Mouse (Mus musculus) liver, postnatal 0 days (tissue): ENCODE data around the gene Bcl2l13.

Experiments used
- CTCF ChIP-seq: sonication (generic); IDR thresholded peaks from 2 replicates; pipeline ENCODE4 v1.5.1; 2016; ENCODE audit warnings: antibody characterized with exemption, low read depth
- EP300 ChIP-seq: IDR thresholded peaks from 2 replicates; pipeline ENCODE4 v1.6.1; 2016; ENCODE audit warnings: antibody characterized with exemption, low read depth, mild to moderate bottlenecking

DNA sequence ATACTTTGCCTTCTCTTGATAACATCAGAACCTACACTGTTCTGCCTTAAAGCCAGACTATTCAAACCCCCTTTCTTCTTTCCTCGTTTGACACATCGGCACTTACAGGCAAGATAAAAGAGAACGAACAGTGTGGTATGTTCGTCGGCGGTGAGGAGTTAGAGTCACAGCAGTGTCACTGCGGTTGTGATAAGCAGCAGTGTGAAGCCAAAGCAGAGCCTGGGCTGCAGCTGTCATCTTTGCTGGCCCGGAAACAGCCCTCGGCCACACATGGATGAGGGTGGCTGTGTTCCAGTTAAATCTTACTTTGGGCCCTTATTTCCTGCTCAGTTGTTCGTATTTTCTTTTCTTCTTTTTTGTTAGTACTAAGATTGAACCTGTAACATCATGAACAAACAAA is 18.4 kb downstream of the Bcl2l13 start:
- TF ChIP-seq CTCF (no peak), EP300 (peak; percentile 36; the same call in 1 of the 2 replicates)
